Mouse (Mus musculus): Measurements from ENCODE around the gene Rem2. TPM values are rescaled to one million over a fixed set of nuclear protein-coding genes. Genes with fewer than 3 reads are reported as not detected.
A peak's percentile ranks its signal among the peaks of the same experiment; 100 is the strongest.

Gene Rem2
- total RNA-seq, 2 experiments from 2014 or later: not detected

DNA sequence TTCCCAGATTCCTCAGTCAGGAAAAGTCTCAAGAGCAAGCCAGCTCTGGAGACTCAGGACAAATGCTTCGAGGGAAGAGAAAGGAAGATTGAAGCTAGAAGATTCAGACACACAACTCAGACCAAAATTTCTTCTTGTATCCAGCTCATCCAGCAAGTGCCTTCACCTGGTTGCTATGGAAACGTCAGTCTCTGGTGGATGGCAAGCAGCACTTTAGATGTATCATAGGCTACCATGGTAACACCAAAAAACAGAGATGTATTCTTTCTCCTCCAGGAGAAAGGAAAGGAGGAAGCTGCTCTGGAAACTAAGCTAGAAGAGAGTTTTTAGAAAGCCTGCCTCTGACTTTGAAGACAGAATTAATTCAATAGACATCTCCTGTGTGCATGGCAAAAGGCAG is 11.8 kb downstream of the Rem2 start:
- intact Hi-C loops (cut with DNase I): no loop called here

DNA sequence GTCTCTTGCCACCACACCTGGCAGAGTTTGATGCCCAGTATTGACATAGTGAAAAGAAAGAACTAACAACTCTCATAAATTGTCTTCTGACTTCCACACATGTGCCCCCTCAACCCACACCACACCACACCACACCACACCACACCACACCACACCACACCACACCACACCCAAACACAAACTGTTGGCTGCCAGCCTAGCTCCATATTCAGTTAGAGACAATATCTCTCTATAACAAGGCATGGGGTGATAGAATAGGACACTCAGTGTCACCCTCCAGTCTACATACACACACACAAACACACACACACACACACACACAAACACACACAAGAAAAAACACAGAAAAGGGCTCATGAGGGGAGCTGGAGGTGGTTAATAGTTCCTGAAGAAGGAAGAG is 12.4 kb downstream of the Rem2 start:
- intact Hi-C loops (cut with DNase I): no loop called here
- no peak for DNase-seq

More for the DNA sequence above, 11.8 kb downstream of the Rem2 start:
- no peak for DNase-seq

GRCm38 (mm10) chr14:54492345-54493131 is 16.6 kb downstream of the Rem2 start:
- intact Hi-C loops (cut with DNase I): loop anchor here (5.0 kb wide), 1 partner anchor 430 kb away; no protein-coding TSS in a partner anchor
- DNase-seq: no peak

- intact Hi-C loops (cut with DNase I): loop anchor here (5.0 kb wide), 1 partner anchor 431 kb away; no protein-coding TSS in a partner anchor
- no peak for DNase-seq
Observed at GRCm38 (mm10) chr14:54493236-54493635, 17.3 kb downstream of the Rem2 start.

DNA sequence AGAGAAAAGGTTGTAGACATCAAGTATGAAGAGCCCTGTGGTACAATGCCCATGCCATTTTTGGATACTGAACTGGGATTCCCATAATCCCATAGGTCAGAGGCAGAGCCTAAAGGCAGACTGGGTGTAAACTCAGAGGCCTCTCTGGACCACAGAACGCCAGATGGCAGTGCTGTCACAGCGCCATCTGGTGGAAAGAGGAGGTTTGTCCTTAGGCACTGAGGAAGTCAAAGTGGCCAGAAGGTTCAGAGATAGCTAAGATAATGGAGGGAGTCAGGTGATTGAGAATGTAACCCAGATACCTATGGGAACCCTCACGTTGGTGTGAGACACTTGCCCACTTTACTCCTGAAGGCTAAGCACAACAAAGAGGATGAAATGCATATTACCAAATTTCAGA is 18.3 kb downstream of the Rem2 start:
- intact Hi-C loops (cut with DNase I): loop anchor here (1.0 to 5.0 kb wide), 2 partner anchors 266 to 432 kb away; no protein-coding TSS in a partner anchor
- DNase-seq: peak; percentile 60 to 80

GRCm38 (mm10) chr14:54496706-54497105 is 20.8 kb downstream of the Rem2 start:
- DNase-seq: no peak
- intact Hi-C loops (cut with DNase I): no loop called here

DNA sequence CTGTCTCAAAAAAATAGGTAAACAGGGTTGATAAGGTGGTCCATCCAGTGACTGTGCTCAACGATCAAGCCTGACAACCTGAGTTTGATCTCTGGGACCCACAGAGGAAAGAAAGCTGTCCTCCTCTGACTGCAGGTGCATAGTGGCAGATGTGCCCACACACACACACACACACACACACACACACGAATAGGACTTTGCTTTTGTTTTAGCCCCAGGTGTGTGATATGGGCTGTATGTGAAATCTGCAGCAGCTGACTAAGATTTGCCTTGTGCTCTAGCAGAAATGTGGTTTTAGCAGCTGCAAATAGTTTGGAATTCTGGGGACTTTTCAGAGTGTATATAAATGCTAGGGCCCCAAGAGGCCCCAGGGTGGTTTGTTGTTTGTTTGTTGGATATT is 23.4 kb downstream of the Rem2 start:
- no peak for DNase-seq
- intact Hi-C loops (cut with DNase I): no loop called here

DNA sequence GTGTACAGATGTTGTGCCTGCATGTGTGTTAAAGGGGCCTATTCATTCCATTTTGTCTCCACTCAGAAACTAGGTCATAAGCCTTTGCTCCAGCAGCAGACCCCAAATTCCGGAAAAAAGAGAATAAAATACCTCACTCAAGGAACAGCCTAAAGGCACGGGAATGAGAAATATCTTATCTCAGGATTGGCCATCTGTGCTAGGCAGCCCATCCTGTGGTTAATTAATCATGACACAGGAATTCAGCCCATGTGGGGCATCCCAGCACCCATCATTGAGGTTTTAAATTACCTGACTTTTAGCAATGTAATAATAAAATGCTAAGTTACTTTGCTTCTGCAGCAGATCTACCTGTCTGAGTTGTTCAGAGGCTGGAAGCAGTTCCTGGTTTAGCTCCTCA is 25.5 kb downstream of the Rem2 start:
- intact Hi-C loops (cut with DNase I): no loop called here
- DNase-seq: no peak

- intact Hi-C loops (cut with DNase I): no loop called here
- no peak for DNase-seq
Observed at GRCm38 (mm10) chr14:54503092-54503491, 27.2 kb downstream of the Rem2 start.

- no peak for DNase-seq
- intact Hi-C loops (cut with DNase I): loop anchor here (5.0 to 10.0 kb wide), 2 partner anchors 42 to 255 kb away; partner anchors contain the start of genes Abhd4 and Dad1
Observed at GRCm38 (mm10) chr14:54509774-54510173, 33.9 kb downstream of the Rem2 start.

DNA sequence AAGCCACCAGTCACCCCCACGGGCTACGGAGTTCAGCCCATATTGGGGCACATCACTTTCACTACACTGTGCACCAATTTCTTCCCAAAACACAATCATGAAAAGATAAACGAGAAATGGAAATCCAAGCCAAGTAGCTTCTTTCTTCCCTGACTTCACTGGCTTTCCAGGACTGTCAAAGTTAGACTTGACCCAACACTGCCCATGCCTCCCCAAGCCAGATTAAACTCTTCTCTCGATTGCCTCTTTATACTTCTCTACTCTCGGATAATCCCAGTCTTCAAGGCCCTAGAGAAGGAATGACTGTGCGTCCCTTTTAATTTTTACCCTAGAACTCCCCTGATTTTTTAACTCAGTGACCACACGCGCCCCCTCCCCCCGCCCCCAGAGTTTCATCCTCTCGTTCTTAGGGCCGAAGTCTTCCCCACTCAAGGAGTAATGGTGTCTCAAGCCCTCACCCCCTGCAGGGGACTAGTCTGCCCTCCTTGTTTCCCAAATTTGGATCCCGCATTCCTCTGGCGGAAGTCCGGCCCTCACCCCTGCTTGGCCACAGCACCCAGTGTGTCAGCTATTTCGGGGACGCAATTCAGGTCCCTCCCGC is 40.9 kb downstream of the Rem2 start:
- no peak for DNase-seq
- intact Hi-C loops (cut with DNase I): loop anchor here (10.0 kb wide), 1 partner anchor 262 kb away; the partner anchor contains the start of genes Abhd4 and Dad1

- no peak for DNase-seq
- intact Hi-C loops (cut with DNase I): no loop called here
Observed at GRCm38 (mm10) chr14:54523600-54523999, 47.7 kb downstream of the Rem2 start.

- intact Hi-C loops (cut with DNase I): loop anchor here (5.0 kb wide), 2 partner anchors 50 to 110 kb away; partner anchors contain the start of gene Ajuba
- DNase-seq: peak; percentile 11 to 39
Observed at GRCm38 (mm10) chr14:54527227-54528006, 51.5 kb downstream of the Rem2 start.

DNA sequence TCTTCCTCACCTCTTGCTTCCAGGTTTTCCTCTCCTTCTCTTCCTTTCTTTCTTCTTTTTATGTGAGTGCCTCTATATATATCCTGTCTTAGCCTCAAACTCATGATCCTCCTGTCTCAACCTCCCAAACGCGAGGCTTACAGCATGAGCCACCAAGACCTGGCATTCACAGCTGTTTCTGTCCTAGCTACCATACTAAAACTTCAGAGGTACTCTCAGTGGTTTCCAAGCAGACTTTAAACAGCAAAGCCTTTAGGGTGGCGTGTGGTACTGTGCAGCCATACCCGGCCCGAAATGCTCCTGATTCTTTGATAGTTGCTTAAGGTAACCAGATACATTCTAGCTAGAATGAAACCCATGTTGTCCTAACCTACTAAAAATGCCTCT is 52.1 kb downstream of the Rem2 start:
- DNase-seq: no peak
- intact Hi-C loops (cut with DNase I): loop anchor here (5.0 kb wide), 2 partner anchors 49 to 109 kb away; partner anchors contain the start of gene Ajuba

DNA sequence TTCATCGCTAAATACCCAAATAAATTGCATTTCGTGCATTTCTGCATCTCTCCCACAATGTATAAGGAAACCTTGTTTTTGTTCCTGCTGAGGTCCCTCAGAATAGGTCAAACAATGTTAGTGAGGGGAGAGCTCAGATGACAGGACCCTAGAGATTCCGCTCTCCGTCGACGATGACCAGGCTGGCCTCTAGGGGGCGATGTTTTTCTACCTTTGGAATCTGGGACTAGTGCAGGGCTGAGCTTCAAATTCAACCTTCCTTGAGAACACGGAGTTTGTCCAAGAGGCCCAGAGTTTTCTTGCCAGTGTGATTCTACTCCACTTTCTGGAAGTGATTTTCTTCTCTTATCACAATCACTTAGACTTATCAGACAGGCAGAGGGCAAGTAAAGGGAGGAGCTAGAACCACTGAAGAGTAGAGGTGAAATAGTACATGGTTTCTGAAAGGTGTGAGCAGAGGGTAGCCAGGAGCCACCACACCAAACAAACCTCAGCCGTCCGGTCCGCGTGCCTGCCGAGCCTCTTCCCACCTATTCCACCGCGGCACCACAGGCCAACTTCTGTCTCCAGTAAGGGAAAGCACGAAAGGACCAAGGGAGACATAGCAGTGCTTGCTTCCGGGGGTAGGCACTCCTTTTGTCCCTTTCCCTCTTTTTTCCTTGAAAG is 52.7 kb downstream of the Rem2 start:
- DNase-seq: peak; percentile 84 to 91
- intact Hi-C loops (cut with DNase I): loop anchor here (5.0 kb wide), 2 partner anchors 49 to 109 kb away; partner anchors contain the start of gene Ajuba

Other genes with a start within 250 kb of the Rem2 start
- 100 to 1,000 TPM; 104 TPM for gene Dad1, start 222.0 kb upstream of the Rem2 start, total RNA-seq (2021)
- 10 to 100 TPM; 46.7 to 50.7 TPM for gene Abhd4, start 221.9 kb upstream of the Rem2 start, total RNA-seq (2021)
- not detected for gene Olfr49, start 191.2 kb upstream of the Rem2 start, total RNA-seq (2021)
- 100 to 1,000 TPM; 116 to 125 TPM for gene Oxa1l, start 115.3 kb upstream of the Rem2 start, total RNA-seq (2021)
- gene Slc7a7, start 58.3 kb upstream of the Rem2 start, total RNA-seq (2021): 1 to 10 TPM; 6.2 to 6.5 TPM
- gene Mrpl52, start 49.2 kb upstream of the Rem2 start, total RNA-seq (2021): 100 to 1,000 TPM; 102 to 116 TPM
- 10 to 100 TPM; 53.6 to 60.0 TPM for gene Mmp14, start 44.5 kb upstream of the Rem2 start, total RNA-seq (2021)
- gene Lrp10, start 12.0 kb upstream of the Rem2 start, total RNA-seq (2021): 10 to 100 TPM; 63.2 to 65.6 TPM
- gene Prmt5, start 41.4 kb downstream of the Rem2 start, total RNA-seq (2021): 10 to 100 TPM; 26.9 to 29.2 TPM
- gene Haus4, start 78.5 kb downstream of the Rem2 start, total RNA-seq (2021): 1 to 10 TPM; 5.2 to 6.1 TPM
- gene Ajuba, start 101.5 kb downstream of the Rem2 start, total RNA-seq (2021): 10 to 100 TPM; 10.2 to 10.7 TPM
- 1 to 10 TPM; 5.0 to 6.0 TPM for gene 4931414P19Rik, start 129.9 kb downstream of the Rem2 start, total RNA-seq (2021)
- gene Psmb5, start 141.9 kb downstream of the Rem2 start, total RNA-seq (2021): 100 to 1,000 TPM; 186 to 196 TPM
- gene Psmb11, start 145.3 kb downstream of the Rem2 start, total RNA-seq (2021): 1 to 10 TPM in 1 of 2 experiments, not detected in 1; 1.1 TPM
- not detected for gene Gm17606, start 164.9 kb downstream of the Rem2 start, total RNA-seq (2021)
- 1 to 10 TPM; 1.1 to 1.6 TPM for gene Cdh24, start 165.3 kb downstream of the Rem2 start, total RNA-seq (2021)
- 10 to 100 TPM; 17.2 to 18.6 TPM for gene 1700123O20Rik, start 210.1 kb downstream of the Rem2 start, total RNA-seq (2021)
- gene Acin1, start 210.8 kb downstream of the Rem2 start, total RNA-seq (2021): 100 to 1,000 TPM; 105 to 106 TPM
- gene Gm29776, start 222.7 kb downstream of the Rem2 start, total RNA-seq (2021): not detected
- gene Cebpe, start 236.1 kb downstream of the Rem2 start, total RNA-seq (2021): not detected